Mouse (Mus musculus): ENCODE results near the gene Dnajc4.

DNA sequence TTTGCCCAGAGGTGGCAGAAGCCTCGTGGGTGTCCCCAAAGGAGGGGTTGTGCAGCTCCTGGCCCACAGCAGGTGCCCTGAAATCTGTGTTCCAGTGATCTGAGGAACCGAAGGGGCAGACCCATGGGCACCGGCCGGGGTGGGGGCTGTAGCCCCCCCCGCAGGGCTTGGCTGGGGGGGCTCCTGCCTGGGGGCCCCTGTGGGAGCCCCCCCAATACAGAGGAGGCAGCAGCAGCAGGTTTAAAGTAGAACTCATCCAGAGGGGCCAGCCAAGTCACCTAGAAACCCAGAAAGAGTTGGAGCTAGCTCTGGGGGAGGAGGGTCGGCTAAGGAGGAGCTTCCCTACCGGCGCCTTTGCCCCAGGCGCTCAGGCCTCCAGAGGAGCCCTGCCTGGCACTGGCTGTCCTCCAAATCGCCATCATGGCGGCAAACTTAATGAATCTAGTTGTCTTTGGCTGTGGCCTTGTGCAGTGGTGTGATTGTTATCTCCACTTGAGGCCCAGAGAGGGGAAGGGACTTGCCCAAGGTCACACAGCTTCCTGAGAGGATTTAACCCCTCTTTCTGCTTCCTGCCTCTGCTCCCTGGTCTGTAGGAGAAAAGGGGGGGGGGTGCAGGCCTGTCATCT lies 21.8 kb downstream of the Dnajc4 start:
- TF ChIP-seq CTCF (IDR thresholded peaks at IDR 0.05; ENCODE audit: low read depth, low read length) (no peak), POLR2A (IDR thresholded peaks at IDR 0.05; ENCODE audit: insufficient read depth, low read length) (no peak), EP300 (IDR thresholded peaks at IDR 0.05; ENCODE audit: insufficient read depth, low read depth, low read length) (no peak)
